Mouse (Mus musculus) hindbrain, embryonic 13.5 days (tissue): ENCODE measurements around the gene Nufip2. TPM values are rescaled to one million over a fixed set of nuclear protein-coding genes. Genes with fewer than 3 reads are reported as not detected.
"Not testable (repeated sequence)": the region's sequence is repeated elsewhere in the genome, so short reads cannot be mapped to it uniquely, and the experiment has no call there.

Source experiments
- ATAC-seq: fragments of 200-750 bp; cut with Nextera tagmentation; 2 replicates; pipeline ENCODE4 v1.8.0; 2017; ENCODE audit warnings: moderate TSS enrichment; ENCODE audit not compliant: low FRiP score
- H3K27ac ChIP-seq: fragments of 300-500 bp; sonication (generic); 2 replicates; pipeline ENCODE4 v1.5.1; 2015; ENCODE audit warnings: inconsistent platforms, mild to moderate bottlenecking, moderate library complexity
- H3K27me3 ChIP-seq: fragments of 300-500 bp; sonication (generic); 2 replicates; pipeline ENCODE4 v1.6.1; 2015; ENCODE audit warnings: mild to moderate bottlenecking, inconsistent platforms
- H3K36me3 ChIP-seq: fragments of 300-500 bp; sonication (generic); 2 replicates; pipeline ENCODE4 v1.6.1; 2015; ENCODE audit warnings: mild to moderate bottlenecking, inconsistent platforms
- H3K4me1 ChIP-seq: fragments of 300-500 bp; sonication (generic); replicated peaks from 2 replicates; pipeline ENCODE4 v1.6.1; 2015; ENCODE audit warnings: inconsistent platforms
- H3K4me2 ChIP-seq: fragments of 300-500 bp; sonication (generic); 2 replicates; pipeline ENCODE4 v1.6.1; 2015; ENCODE audit warnings: inconsistent platforms, mild to moderate bottlenecking, moderate library complexity
- H3K4me3 ChIP-seq: fragments of 300-500 bp; sonication (generic); 2 replicates; pipeline ENCODE4 v1.5.1; 2015; ENCODE audit warnings: mild to moderate bottlenecking, inconsistent platforms
- H3K9ac ChIP-seq: fragments of 300-500 bp; sonication (generic); 2 replicates; pipeline ENCODE4 v1.6.1; 2015; ENCODE audit warnings: mild to moderate bottlenecking, inconsistent platforms
- H3K9me3 ChIP-seq: fragments of 300-500 bp; sonication (generic); 2 replicates; pipeline ENCODE4 v1.6.1; 2016; ENCODE audit warnings: inconsistent platforms
- WGBS: fragments of 180-500 bp; shearing (Covaris S2); methylation state at CpG from one replicate; pipeline ENCODE4 v1.1.7; 2015; 5-methylcytosine and 5-hydroxymethylcytosine counted together
- polyA plus RNA-seq: library from polyadenylated mRNA; unstranded; fragments of >200 nt; fragmentation: Nextera tagmentation; extraction: Ambion mirVana; gene quantifications from 2 replicates; pipeline ENCODE4 v1.2.1, GENCODE M21; 2015

Gene Nufip2
- polyA plus RNA-seq, 1 experiment from 2014 or later, result 4.6 TPM

GRCm38 (mm10) chr11:77721389-77721788, 35.4 kb downstream of the Nufip2 start:
- Histone ChIP-seq H3K27ac (no peak overlapping the region), H3K9me3 (no peaks in the 10 kb centered on the region), H3K36me3 (no peaks in the 10 kb centered on the region), H3K27me3 (no peaks in the 10 kb centered on the region), H3K4me3 (no peak overlapping the region), H3K9ac (no peak overlapping the region), H3K4me1 (0 out of 2 replicates have a peak, but pooled peaks cover 3% of the 10 kb centered on the region), H3K4me2 (no peak overlapping the region)
- WGBS, result 90% methylated on average over 4 of the region's 4 CpGs
- ATAC-seq, result no peak

GRCm38 (mm10) chr11:77724766-77725165, 38.8 kb downstream of the Nufip2 start:
- Histone ChIP-seq H3K4me1 (peaks cover 8% of the 10 kb centered on the region; the same call in 1 of the 2 replicates), H3K27ac (no peak overlapping the region), H3K9me3 (no peaks in the 10 kb centered on the region), H3K9ac (no peak overlapping the region), H3K27me3 (no peaks in the 10 kb centered on the region), H3K36me3 (no peaks in the 10 kb centered on the region), H3K4me3 (no peak overlapping the region), H3K4me2 (no peak overlapping the region)
- ATAC-seq, result no peak
- 75% methylated on average over 7 of the region's 7 CpGs for WGBS

- Histone ChIP-seq H3K9ac (no peak within 1 kb of the TSS), H3K4me1 (peaks cover 8% of the 10 kb centered on the region; the same call in 1 of the 2 replicates), H3K9me3 (no peaks in the 10 kb centered on the region), H3K4me3 (no peak within 1 kb of the TSS), H3K27ac (no peak within 1 kb of the TSS; the same call in 1 of the 2 replicates), H3K27me3 (no peaks in the 10 kb centered on the region), H3K36me3 (no peaks in the 10 kb centered on the region), H3K4me2 (no peak within 1 kb of the TSS)
- ATAC-seq, result no peak
- 43% methylated on average over 7 of the region's 7 CpGs for WGBS
Observed at GRCm38 (mm10) chr11:77725183-77725582, 39.2 kb downstream of the Nufip2 start, which contains the start of gene Cryba1. Cryba1 (minus strand) TSS chr11:77725283.

GRCm38 (mm10) chr11:77728587-77728986, 42.6 kb downstream of the Nufip2 start:
- WGBS, result 42% methylated on average over 2 of the region's 2 CpGs
- no peak overlapping the region for H3K9ac ChIP-seq

GRCm38 (mm10) chr11:77737289-77737688, 51.3 kb downstream of the Nufip2 start:
- no peaks in the 10 kb centered on the region for H3K9me3 ChIP-seq
- ATAC-seq, result no peak
- no peaks in the 10 kb centered on the region for H3K36me3 ChIP-seq
- H3K27ac ChIP-seq, result no peak overlapping the region
- no peak overlapping the region for H3K9ac ChIP-seq
- H3K4me3 ChIP-seq, result no peak overlapping the region
- no peaks in the 10 kb centered on the region for H3K27me3 ChIP-seq
- H3K4me1 ChIP-seq, result no peaks in the 10 kb centered on the region
- H3K4me2 ChIP-seq, result no peak overlapping the region
- WGBS, result under 1% methylated on average over 6 of the region's 6 CpGs

More at GRCm38 (mm10) chr11:77728587-77728986, 42.6 kb downstream of the Nufip2 start:
- no peak for ATAC-seq
- peaks cover 8% of the 10 kb centered on the region; the same call in 1 of the 2 replicates for H3K4me1 ChIP-seq
- no peak overlapping the region for H3K27ac ChIP-seq
- H3K9me3 ChIP-seq, result no peaks in the 10 kb centered on the region
- no peak overlapping the region for H3K4me2 ChIP-seq
- no peak overlapping the region for H3K4me3 ChIP-seq
- H3K36me3 ChIP-seq, result no peaks in the 10 kb centered on the region
- H3K27me3 ChIP-seq, result no peaks in the 10 kb centered on the region

GRCm38 (mm10) chr11:77738555-77738954, 52.6 kb downstream of the Nufip2 start:
- 47% methylated on average over 7 of the region's 7 CpGs for WGBS
- Histone ChIP-seq H3K4me1 (no peaks in the 10 kb centered on the region), H3K27ac (no peak overlapping the region), H3K27me3 (no peaks in the 10 kb centered on the region), H3K9me3 (no peaks in the 10 kb centered on the region), H3K4me3 (no peak overlapping the region), H3K4me2 (no peak overlapping the region), H3K9ac (no peak overlapping the region), H3K36me3 (no peaks in the 10 kb centered on the region)
- no peak for ATAC-seq

- WGBS, result 34% methylated on average over 6 of the region's 6 CpGs
- no peaks in the 10 kb centered on the region for H3K4me1 ChIP-seq
- H3K4me2 ChIP-seq, result no peak overlapping the region
- no peaks in the 10 kb centered on the region for H3K36me3 ChIP-seq
- H3K4me3 ChIP-seq, result no peak overlapping the region
- H3K27ac ChIP-seq, result no peak overlapping the region
- H3K9ac ChIP-seq, result no peak overlapping the region
- no peak for ATAC-seq
- H3K27me3 ChIP-seq, result no peaks in the 10 kb centered on the region
- no peaks in the 10 kb centered on the region for H3K9me3 ChIP-seq
Observed at GRCm38 (mm10) chr11:77743966-77744365, 58.0 kb downstream of the Nufip2 start.

GRCm38 (mm10) chr11:77746652-77747051, 60.7 kb downstream of the Nufip2 start:
- no peak overlapping the region for H3K27ac ChIP-seq
- H3K4me2 ChIP-seq, result no peak overlapping the region
- H3K9ac ChIP-seq, result no peak overlapping the region
- no peaks in the 10 kb centered on the region for H3K9me3 ChIP-seq
- 88% methylated on average over 4 of the region's 4 CpGs for WGBS
- ATAC-seq, result no peak
- H3K36me3 ChIP-seq, result no peaks in the 10 kb centered on the region
- no peaks in the 10 kb centered on the region for H3K4me1 ChIP-seq
- H3K27me3 ChIP-seq, result no peaks in the 10 kb centered on the region
- H3K4me3 ChIP-seq, result no peak overlapping the region

GRCm38 (mm10) chr11:77747103-77747502, 61.1 kb downstream of the Nufip2 start:
- H3K4me2 ChIP-seq, ATAC-seq: not testable (repeated sequence)
- WGBS, result 95% methylated on average over 14 of the region's 15 CpGs

GRCm38 (mm10) chr11:77748996-77749395, 63.0 kb downstream of the Nufip2 start:
- Histone ChIP-seq H3K27me3 (no peaks in the 10 kb centered on the region), H3K27ac (no peak overlapping the region), H3K36me3 (no peaks in the 10 kb centered on the region), H3K4me2 (no peak overlapping the region), H3K9ac (no peak overlapping the region), H3K4me1 (no peaks in the 10 kb centered on the region), H3K9me3 (no peaks in the 10 kb centered on the region), H3K4me3 (no peak overlapping the region)
- 86% methylated on average over 5 of the region's 5 CpGs for WGBS
- ATAC-seq, result no peak

More at GRCm38 (mm10) chr11:77747103-77747502, 61.1 kb downstream of the Nufip2 start:
- not testable (repeated sequence) for H3K27me3 ChIP-seq, H3K27ac ChIP-seq, H3K9me3 ChIP-seq, H3K36me3 ChIP-seq, H3K9ac ChIP-seq, H3K4me1 ChIP-seq, H3K4me3 ChIP-seq

GRCm38 (mm10) chr11:77752525-77752924, 66.6 kb downstream of the Nufip2 start:
- H3K36me3 ChIP-seq, result no peaks in the 10 kb centered on the region
- H3K4me2 ChIP-seq, result no peak overlapping the region
- no peak overlapping the region for H3K4me3 ChIP-seq
- no peak overlapping the region for H3K9ac ChIP-seq
- H3K9me3 ChIP-seq, result no peaks in the 10 kb centered on the region
- no peaks in the 10 kb centered on the region for H3K4me1 ChIP-seq
- no peaks in the 10 kb centered on the region for H3K27me3 ChIP-seq
- 84% methylated on average over 5 of the region's 5 CpGs for WGBS
- ATAC-seq, result no peak
- H3K27ac ChIP-seq, result no peak overlapping the region

GRCm38 (mm10) chr11:77753469-77753868, 67.5 kb downstream of the Nufip2 start:
- no peak for ATAC-seq
- WGBS, result 80% methylated on average over 3 of the region's 3 CpGs
- H3K27me3 ChIP-seq, result no peaks in the 10 kb centered on the region

GRCm38 (mm10) chr11:77760031-77760430, 74.1 kb downstream of the Nufip2 start:
- Histone ChIP-seq H3K4me2 (no peak overlapping the region), H3K27ac (no peak overlapping the region), H3K9ac (no peak overlapping the region), H3K4me3 (no peak overlapping the region), H3K4me1 (peaks cover 22% of the 10 kb centered on the region), H3K27me3 (0 out of 2 replicates have a peak, but pooled peaks cover 4% of the 10 kb centered on the region), H3K9me3 (no peaks in the 10 kb centered on the region), H3K36me3 (no peaks in the 10 kb centered on the region)
- 93% methylated on average over 4 of the region's 4 CpGs for WGBS
- no peak for ATAC-seq

More at GRCm38 (mm10) chr11:77753469-77753868, 67.5 kb downstream of the Nufip2 start:
- H3K4me2 ChIP-seq, result no peak overlapping the region
- H3K9me3 ChIP-seq, result no peaks in the 10 kb centered on the region
- H3K36me3 ChIP-seq, result no peaks in the 10 kb centered on the region
- 0 out of 2 replicates have a peak, but pooled peaks cover 3% of the 10 kb centered on the region for H3K4me1 ChIP-seq
- no peak overlapping the region for H3K9ac ChIP-seq
- no peak overlapping the region for H3K4me3 ChIP-seq
- H3K27ac ChIP-seq, result no peak overlapping the region
